Mouse (Mus musculus) monocyte, adult 5-6 weeks (primary cell): ENCODE results near the gene Trak2. TPM values are rescaled to one million over a fixed set of nuclear protein-coding genes. Genes with fewer than 3 reads are reported as not detected.
"Not testable (repeated sequence)": the region's sequence is repeated elsewhere in the genome, so short reads cannot be mapped to it uniquely, and the experiment has no call there.

Source experiments
- ATAC-seq: fragments of 153-309, 156-312 bp; replicated peaks from 2 replicates; pipeline ENCODE4 v1.8.0; 2017; ENCODE audit warnings: mild to moderate bottlenecking; ENCODE audit not compliant: low TSS enrichment, insufficient number of reproducible peaks, severe bottlenecking, poor library complexity, low FRiP score
- total RNA-seq: library from RNA; stranded (forward); fragments of 200-1000, 200-491, 200-594 nt; gene quantifications from 3 replicates; pipeline ENCODE4 v1.2.3, GENCODE M21; 2017

Trak2 gene
- 31.2 to 63.6 TPM (median 45.6 TPM) in 3 replicates for total RNA-seq

DNA sequence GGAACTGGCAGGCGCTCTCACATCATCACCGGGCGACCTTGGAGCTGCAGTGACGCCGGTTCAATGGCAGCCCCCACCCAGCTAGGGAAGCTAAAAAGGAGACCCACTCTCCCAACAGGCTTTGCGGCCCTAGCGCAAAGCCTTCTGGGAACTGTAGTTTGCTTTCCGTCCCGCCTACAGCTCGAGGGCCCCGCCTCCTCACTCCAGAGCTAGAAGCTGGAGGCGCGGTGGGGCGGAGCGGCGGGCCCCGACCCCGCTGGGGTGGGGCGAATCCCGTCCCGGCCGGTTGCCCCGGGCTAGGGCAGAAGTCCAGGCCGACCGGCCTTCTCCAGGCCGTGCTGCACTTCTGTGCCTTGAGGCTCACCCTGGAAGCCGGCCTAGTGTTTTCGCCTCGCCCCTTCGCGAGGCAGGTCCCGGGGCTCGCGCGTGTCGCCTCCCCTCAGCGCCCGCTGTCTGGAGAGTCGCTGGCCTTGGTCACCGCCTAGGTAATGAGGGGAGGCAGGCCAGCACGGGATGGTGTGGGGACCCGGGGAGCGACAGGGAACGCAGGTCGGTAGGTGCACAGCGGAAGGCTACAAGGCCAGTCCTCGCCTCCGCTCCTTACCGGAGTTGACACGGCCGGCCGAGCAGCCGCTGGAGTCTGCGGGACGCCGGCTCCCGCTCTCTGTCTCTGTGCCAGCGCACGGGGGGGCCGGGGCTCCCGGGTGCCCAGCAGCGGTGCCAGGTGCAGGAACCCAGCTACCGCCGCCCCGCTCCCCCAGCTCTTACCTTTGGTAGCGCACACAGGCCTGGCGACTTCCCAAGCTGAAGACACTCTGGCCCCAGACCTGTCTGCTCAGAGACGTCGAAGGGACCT is at the start of gene Trak2, which contains the start of gene Stradb:
Gene Trak2 (minus strand): TSS at position 65 of the 856 bp plus-strand sequence.
Gene Stradb (plus strand): TSS at position 157 of the 856 bp plus-strand sequence.
- peak; percentile 98 for ATAC-seq

DNA sequence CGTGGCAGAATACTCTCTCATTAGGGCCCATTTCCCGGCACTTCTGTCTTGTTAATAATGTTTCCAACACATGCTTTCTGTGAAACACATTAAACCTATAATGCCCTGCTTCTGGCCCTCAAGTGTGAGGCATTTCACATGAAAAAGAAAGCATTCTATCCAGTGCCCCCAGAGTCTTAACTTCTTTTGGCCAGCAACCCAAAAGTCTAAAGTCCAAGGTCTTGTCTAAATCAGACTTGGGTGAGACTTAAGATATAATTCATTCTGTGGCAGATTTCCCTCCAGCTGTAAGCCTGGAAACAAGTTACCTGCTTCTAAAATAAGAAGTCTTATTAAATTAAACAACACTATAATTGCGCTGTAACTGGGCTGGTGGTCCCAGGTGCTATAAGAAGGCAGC is 48.3 kb upstream of the Trak2 start:
- no peak for ATAC-seq

DNA sequence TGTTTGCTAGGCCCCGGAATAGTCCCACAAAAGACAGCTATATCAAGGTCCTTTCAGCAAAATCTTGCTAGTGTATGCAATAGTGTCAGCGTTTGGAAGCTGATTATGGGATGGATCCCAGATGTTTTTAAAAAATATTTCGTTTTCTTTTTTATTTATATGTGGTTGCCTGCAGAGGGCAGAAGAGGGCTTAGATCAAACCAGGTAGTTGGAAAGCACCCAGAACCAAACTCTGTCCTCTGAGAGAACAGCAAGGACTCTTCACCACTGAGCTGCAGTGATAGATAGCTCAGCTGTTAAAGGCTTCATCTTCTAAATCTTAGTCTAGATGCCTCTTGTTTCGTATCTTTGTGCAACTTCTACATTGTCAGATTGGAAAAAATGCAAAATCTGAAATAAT is 36.0 kb upstream of the Trak2 start:
- no peak for ATAC-seq

DNA sequence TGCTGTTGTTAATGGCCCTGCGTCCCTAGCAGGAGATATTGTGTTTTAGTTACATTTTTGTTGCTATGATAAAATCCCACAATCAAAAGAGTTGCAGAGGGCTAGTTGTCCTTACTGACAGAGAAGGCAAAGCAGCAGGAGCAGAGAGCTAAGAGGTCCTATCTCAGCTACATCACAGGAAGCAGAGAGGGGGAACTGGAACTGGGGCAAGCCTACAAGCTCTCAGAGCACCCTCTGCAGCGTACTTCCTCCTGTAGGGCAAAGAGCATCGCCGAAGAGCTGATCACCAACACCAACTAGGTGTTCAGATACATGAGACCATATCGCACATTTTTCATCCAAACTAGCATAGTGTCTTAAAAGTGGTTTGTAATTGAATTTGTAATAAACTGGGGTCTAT is 22.1 kb upstream of the Trak2 start:
- ATAC-seq = no peak

DNA sequence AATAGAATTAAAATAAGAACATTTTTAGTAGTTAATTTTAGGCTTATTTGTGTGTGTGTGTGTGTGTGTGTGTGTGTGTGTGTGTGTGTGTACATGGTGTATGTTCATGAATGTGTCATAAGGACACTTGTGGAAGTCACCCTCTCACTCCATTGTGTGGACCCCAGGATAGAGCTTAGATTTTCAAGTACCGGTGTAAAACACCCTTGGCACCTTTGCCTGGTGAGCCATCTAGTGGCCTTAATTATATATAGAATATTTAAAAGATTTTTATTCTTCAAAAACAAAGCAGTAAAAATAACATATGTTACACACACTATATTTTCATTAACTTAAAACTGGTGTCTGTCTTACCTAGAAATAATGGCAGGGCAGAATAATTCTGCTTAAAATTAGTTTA is 20.5 kb upstream of the Trak2 start:
- ATAC-seq = no peak

DNA sequence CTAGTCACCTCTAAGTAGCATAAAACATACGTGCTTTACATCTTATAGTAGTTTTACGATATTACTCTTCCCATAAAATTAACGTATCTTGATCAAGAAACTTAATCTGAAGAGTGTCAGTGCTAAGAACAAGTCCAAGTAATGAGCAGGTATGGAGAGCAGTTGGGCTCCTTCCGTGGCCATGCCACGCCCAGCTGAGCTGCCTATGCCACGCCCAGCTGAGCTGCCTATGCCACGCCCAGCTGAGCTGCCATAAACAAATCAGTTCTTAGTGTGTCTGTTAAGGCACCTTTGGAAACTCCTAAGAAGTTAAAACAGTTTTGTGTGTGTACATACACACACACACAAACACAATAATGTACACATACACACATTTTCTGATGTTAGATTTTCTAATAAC is 19.9 kb upstream of the Trak2 start:
- no peak for ATAC-seq

DNA sequence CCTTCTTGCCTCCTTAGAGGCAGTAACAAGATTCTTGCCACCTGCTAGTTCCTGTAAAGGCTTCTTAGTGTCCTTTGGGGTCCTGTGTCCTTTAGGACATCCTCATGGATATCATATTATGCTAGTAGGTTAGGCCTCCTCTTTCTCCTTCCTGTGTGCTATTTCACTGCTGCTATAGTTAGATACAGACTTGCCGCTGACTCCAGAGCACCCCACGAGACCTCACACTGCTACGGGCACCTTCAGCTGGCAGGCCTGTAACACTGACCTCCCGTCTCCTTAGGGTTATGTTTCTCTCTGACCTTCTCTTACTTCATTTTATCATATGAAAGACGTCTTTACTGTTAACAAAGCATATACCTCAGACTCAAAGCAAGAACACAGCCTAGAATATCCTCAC is 11.4 kb upstream of the Trak2 start:
- no peak for ATAC-seq

DNA sequence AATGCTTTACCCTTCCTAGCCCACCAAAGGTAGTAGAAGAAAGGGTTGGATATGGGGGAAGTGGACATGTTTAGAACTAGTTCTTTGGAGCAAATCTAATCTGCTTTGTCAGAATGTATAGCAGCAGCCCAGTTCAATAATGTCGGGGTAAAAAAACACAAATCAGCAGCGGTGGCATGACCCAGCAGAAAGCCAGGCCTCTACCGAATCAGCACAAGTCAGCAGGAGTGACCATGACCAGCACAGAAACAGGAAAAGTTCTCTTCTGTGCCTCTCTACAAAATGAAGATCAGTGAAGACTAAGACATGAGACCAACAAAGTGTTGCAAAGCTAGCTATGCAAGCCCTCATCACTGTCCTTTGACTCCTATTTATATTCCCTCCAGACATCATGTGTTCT is 9.0 kb upstream of the Trak2 start:
- no peak for ATAC-seq

DNA sequence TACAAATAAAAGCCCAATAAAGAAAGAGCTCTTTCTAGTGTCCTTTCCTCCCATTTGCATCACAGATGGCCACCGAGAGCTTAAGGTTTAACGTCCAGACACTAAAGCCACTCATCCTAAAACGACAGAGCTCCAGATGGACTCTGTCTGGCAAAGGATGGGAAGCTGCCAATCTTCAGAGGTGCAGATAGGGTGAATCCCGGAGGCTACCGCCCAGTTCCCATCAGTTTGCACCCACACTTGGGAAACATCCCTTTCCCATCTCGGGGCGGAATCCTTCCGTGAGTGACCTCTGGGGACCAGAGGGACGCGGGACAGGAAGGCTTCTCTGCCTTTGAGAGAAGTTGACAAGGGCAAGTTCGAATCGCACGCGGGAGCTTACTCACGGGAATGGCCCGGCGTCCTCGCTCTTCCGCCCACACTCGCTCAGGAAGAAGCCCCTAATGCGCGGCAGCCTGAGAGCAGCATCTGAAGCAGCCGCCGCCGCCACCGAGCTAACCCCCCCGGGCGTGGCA is 322 bp downstream of the Trak2 start:
- peak; percentile 31; the same call in 1 of the 2 replicates for ATAC-seq

DNA sequence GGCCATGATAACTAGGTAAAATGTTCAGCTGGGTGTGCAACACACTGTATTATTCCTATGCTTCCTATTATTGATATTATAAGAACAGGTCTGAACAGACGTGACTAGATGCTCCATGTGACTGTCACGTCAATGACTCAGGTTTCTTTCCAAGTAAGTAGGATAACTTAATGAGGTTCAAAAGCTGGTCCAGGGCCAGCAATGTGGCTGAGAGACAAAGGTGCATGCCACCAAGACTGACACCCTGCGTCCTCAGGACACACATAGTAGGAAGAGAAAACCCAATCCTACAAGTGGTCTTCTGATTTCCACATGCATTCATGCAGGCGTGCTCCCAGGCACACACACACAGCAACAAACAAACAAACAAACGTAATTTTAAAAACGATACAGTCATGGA is 2.1 kb downstream of the Trak2 start:
- ATAC-seq = no peak

DNA sequence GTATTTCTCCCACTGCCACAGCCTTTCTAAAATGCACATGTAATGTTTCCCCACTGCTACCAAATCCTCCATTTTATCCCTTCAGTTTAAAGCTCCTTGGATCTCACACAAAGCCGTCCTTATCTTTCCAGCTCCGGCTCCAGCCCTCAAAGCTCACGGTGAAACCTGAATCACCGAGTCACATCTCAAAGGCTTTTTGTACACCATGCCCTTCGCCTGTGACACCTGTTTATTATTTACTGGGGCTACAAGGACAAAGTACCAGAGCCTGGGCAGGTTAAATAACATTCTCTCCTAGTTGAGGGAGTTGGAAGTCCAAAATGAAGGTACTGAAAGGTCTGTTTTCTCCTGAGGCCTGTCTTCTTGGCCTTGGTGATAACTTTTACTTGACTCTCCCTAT is 3.2 kb downstream of the Trak2 start:
- no peak for ATAC-seq

DNA sequence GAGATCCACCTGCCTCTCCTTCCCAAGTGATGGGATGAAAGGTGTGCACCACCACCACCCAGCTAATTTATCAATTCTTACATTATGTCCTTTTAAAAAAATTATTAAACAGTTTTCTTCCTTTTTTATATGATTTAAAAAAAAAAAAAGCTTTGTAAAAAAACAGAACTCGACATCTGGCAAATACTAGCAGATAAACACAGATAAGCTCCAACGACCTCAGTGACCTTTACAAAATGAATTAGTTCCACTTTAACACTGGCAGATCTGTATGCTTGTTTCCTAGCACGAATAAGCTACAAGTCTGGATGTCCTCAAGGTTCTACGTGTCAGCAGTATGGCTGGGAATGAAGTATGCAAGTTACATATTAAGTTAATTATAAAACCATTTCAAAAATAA is 5.7 kb downstream of the Trak2 start:
- ATAC-seq = no peak

DNA sequence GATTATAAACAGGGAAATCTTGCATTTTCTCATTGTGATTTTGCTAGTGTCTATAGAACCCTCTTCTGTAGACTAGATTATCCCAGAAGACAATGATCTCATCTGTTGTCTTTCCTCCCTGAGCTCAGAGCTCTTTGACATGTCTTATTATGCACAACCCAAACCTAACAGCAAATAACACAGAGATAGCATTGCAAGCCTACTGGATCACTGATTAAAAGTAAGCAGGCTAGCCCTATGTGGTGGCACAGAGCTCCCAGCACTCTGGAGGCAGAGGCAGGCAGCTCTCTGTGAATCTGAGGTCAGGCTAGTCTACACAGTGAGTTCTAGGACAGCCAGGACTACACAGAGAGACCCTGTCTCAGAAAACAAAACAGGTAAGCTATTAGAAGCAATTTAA is 10.4 kb downstream of the Trak2 start:
- ATAC-seq = no peak

DNA sequence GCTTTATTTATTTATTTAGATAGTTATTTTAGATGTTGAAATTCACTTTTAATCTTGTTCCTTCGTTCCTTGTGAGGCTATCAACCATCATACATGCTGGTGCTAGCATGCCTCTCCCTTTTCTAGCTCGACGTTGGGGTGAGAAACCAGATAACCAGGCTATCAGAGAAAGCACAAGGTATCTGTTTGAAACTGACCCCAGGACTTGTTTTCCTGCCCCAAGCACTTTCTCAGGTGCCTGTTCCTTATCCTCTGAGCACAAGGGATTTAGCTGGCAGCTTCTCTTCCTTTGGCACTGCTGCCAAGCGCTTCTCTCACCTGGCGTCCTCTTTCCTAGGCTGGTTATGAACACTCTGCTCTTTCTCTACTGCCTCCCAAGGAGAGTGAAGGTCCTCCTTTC is 10.8 kb downstream of the Trak2 start:
- ATAC-seq = no peak

DNA sequence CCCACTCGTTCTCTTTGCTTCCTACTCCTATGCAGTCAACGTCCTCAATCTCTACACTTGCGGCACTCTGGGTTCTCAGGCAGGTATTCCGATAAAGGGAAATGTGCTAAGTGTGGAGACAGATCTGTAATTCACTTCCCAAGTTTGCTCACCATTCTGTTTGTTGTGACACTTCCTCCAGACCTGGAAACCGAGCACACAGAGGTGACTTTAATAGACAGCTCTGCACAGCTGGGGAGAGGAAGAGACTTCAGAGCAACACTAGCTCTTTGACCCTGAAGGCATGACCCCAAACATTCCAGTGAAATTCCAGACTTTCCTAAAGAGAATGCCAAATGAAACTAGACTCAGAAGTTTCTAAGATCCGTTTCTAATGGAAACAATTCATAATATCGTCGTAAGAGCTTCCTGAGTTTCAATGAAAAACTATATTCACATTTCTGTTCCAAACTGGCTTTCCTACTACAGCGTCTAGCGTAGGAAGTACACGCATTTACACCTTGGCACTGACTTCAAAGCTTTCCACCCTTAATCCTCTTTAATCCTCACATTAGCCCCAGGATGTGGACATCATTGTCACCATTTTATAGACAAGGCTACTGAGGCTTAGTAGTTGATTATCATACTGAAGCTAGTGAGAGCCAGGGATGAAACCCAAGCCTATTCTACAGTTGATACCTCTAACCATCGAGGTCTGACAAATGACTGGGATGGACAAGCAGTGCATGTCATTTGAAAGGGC is 11.9 kb downstream of the Trak2 start:
- no peak for ATAC-seq

DNA sequence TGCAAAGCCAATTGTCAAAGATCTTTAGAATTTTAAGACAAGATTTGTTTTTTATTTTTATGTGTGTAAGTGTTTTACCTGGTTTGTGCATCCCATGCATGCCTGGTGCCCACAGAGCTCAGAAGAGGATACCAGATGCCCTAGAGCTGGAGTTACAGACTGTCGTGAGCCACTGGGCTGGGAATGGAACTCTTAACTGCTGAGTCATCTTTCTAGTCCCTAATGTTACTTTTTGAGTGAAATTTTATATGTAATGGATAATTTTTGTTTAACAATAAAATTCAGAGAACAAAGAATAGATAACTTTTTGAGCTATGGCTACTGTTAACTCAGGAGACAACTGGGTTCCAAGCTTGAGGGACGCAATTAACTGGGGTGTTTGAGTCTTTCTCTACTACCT is 13.5 kb downstream of the Trak2 start:
- no peak for ATAC-seq

DNA sequence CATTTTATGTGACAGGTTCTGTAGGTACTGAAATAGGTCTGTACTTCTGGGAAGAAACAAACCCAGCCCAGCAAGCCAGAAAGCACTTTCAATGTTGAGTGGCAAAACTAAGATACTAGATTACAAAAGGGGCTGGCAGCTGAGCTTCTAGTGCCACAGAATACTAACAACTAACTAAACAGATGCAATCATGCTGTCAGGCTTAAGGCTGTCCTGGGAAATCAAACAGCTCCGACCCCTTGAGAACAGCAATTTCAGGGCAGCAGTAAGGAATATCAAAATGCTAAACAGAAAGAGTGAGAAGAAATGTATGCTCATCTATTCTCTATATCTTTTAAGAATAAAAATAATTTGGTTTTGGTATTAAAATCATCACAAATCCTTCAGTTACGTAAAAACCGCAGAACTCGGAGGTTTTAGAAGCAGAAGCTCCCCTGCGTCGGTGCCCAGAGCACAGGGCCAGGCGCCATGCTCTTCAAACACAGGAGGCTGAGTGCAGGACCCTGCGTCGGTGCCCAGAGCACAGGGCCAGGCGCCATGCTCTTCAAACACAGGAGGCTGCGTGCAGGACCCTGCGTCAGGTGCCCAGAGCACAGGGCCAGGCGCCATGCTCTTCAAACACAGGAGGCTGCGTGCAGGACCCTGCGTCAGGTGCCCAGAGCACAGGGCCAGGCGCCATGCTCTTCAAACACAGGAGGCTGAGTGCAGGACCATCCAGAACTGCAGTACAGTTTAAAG is 14.3 kb downstream of the Trak2 start:
- not testable (repeated sequence) for ATAC-seq

DNA sequence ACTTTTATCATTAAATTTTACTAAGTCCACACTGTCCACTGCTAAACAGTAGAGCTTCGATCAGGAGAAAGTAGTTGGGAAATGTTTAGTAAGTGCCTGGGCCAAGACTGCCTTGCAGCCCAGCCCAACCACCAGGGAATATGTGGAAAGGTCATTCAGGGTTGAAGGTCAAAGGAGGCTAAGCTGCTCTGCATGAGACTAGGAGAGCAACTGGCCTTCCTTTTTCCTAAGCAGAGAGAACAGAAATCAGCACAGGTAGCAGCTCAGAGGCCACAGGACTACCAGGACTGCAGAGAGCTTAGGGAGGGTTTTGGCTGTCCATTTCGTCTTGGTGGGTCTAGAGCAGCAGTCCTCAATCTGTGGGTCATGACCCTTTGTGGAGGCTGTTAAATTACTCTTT is 15.3 kb downstream of the Trak2 start:
- no peak for ATAC-seq

DNA sequence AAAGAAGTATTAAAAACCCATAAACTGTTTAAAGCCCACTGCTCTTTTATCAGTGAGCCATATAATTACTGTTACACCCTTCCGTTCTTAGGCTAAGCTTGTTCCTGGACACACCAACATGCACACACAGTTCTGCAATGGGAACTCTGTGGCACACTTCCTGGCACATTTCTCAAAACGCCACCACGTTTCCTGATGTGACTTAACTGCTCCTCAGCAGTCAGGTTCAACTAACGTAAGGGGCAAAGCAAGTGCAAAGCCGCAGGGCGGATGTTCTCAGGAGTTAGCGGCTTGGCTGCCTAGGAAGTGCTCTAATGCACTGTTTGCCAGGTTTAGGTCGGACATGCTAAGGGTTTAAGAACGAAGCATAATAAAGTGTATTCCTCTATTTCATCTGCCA is 17.0 kb downstream of the Trak2 start:
- peak; percentile 38 for ATAC-seq
